Mouse (Mus musculus) ES-Bruce4 (cell line): Measurements from ENCODE around the gene Anks1.
A peak's percentile ranks its signal among the peaks of the same experiment; 100 is the strongest.

ENCODE experiments used
- CTCF ChIP-seq: IDR thresholded peaks from one replicate; pipeline ENCODE4 v1.8.1; 2011; ENCODE audit warnings: low read depth, low read length
- EP300 ChIP-seq: IDR thresholded peaks from 2 replicates; pipeline ENCODE4 v1.6.1; 2011; ENCODE audit warnings: low read depth, low read length; ENCODE audit not compliant: insufficient read depth

DNA sequence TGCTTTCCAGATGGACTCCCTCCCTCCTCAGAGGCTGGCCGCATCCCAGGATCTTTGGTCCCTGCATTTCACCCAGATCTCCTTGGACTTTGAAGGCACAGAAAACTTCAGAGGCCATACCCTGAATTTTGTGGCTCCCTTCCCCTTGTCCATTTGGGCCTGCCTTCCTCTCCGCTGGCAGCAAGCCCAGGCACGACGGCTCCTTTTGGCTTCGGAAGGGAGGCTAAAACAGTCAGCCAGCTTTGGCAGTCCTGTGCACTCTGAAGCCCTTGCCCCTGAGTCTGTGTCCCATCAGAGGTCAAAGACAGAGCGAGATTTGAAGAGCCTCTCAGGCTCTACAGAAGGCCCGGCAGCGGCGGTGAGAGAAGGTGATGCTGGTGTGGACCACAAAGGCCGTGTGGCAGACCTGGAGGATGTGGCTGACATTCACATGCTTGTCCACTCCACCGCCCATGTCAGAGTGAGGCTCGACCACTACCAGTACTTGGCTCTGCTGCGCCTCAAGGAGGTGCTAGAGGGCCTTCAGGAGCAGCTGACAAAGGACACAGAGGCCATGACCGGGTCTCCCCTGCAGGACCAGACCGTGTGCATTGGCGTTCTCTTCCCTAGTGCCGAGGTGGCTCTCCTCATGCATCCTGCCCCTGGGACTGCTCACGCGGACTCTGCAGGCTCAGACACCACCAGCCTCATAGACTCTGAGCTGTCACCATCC lies 22.5 kb upstream of the Anks1 start:
- TF ChIP-seq CTCF (peak; percentile 60), EP300 (no peak)
